Mouse (Mus musculus) embryonic facial prominence, embryonic 12.5 days (tissue): Measurements from ENCODE around the gene Sox2. TPM values are rescaled to one million over a fixed set of nuclear protein-coding genes. Genes with fewer than 3 reads are reported as not detected.
A peak's percentile ranks its signal among the peaks of the same experiment; 100 is the strongest.

Experiments
- ATAC-seq: fragments of 200-750 bp; cut with Nextera tagmentation; 2 replicates; pipeline ENCODE4 v1.8.0; 2017; ENCODE audit not compliant: insufficient number of reproducible peaks, insufficient read depth, low FRiP score, low TSS enrichment
- H3K27ac ChIP-seq: fragments of 300-500 bp; sonication (generic); 2 replicates; pipeline ENCODE4 v1.5.1; 2016; ENCODE audit warnings: mild to moderate bottlenecking
- H3K27me3 ChIP-seq: fragments of 300-500 bp; sonication (generic); 2 replicates; pipeline ENCODE4 v1.6.1; 2016; ENCODE audit warnings: mild to moderate bottlenecking, moderate library complexity
- H3K36me3 ChIP-seq: fragments of 300-500 bp; sonication (generic); 2 replicates; pipeline ENCODE4 v1.6.1; 2016; ENCODE audit warnings: mild to moderate bottlenecking
- H3K4me1 ChIP-seq: fragments of 300-500 bp; sonication (generic); 2 replicates; pipeline ENCODE4 v1.6.1; 2016
- H3K4me2 ChIP-seq: fragments of 300-500 bp; sonication (generic); replicated peaks from 2 replicates; pipeline ENCODE4 v1.6.1; 2016; ENCODE audit warnings: mild to moderate bottlenecking, moderate library complexity
- H3K4me3 ChIP-seq: fragments of 300-500 bp; sonication (generic); 2 replicates; pipeline ENCODE4 v1.5.1; 2016; ENCODE audit warnings: mild to moderate bottlenecking
- H3K9ac ChIP-seq: fragments of 300-500 bp; sonication (generic); 2 replicates; pipeline ENCODE4 v1.6.1; 2016; ENCODE audit warnings: mild to moderate bottlenecking, moderate library complexity
- H3K9me3 ChIP-seq: fragments of 300-500 bp; sonication (generic); 2 replicates; pipeline ENCODE4 v1.6.1; 2016; ENCODE audit warnings: mild to moderate bottlenecking, moderate library complexity
- WGBS: fragments of 180-500 bp; shearing (Covaris S2); methylation state at CpG from one replicate; pipeline ENCODE4 v1.1.7; 2016; 5-methylcytosine and 5-hydroxymethylcytosine counted together
- polyA plus RNA-seq: library from polyadenylated mRNA; unstranded; fragments of >200 nt; fragmentation: Nextera tagmentation; extraction: Ambion mirVana; gene quantifications from 2 replicates; pipeline ENCODE4 v1.2.1, GENCODE M21; 2016

Gene Sox2
- polyA plus RNA-seq, 1 experiment from 2014 or later = 11.4 TPM

GRCm38 (mm10) chr3:34637926-34638325 lies 12.3 kb upstream of the Sox2 start:
- Histone ChIP-seq H3K9me3 (no peaks in the 10 kb centered on the region), H3K27ac (no peak overlapping the region), H3K27me3 (peaks cover 62% of the 10 kb centered on the region), H3K4me1 (0 out of 2 replicates have a peak, but pooled peaks cover 6% of the 10 kb centered on the region), H3K36me3 (no peaks in the 10 kb centered on the region), H3K4me3 (no peak overlapping the region), H3K4me2 (peak overlapping the region; percentile 21), H3K9ac (no peak overlapping the region)
- 21% methylated on average over 5 of the region's 5 CpGs for WGBS
- no peak for ATAC-seq

- no peak overlapping the region for H3K9ac ChIP-seq
- peak overlapping the region; percentile 21 for H3K4me2 ChIP-seq
- 0 out of 2 replicates have a peak, but pooled peaks cover 6% of the 10 kb centered on the region for H3K4me1 ChIP-seq
- H3K27me3 ChIP-seq = peaks cover 65% of the 10 kb centered on the region
- H3K4me3 ChIP-seq = no peak overlapping the region
- H3K27ac ChIP-seq = no peak overlapping the region
- ATAC-seq = no peak
- no peaks in the 10 kb centered on the region for H3K36me3 ChIP-seq
- WGBS = 5% methylated on average over 13 of the region's 13 CpGs
- no peaks in the 10 kb centered on the region for H3K9me3 ChIP-seq
These were observed 11.9 kb upstream of the Sox2 start for GRCm38 (mm10) chr3:34638344-34638743.

GRCm38 (mm10) chr3:34639031-34639872 lies 11.0 kb upstream of the Sox2 start:
- peak; percentile 63; the same call in 1 of the 2 replicates for ATAC-seq
- 0 out of 2 replicates have a peak, but pooled peaks cover 6% of the 10 kb centered on the region for H3K4me1 ChIP-seq
- no peaks in the 10 kb centered on the region for H3K9me3 ChIP-seq
- H3K27me3 ChIP-seq = peaks cover 73% of the 10 kb centered on the region
- no peak overlapping the region for H3K27ac ChIP-seq
- H3K36me3 ChIP-seq = no peaks in the 10 kb centered on the region
- H3K4me3 ChIP-seq = peak overlapping the region; percentile 9; the same call in 1 of the 2 replicates
- no peak overlapping the region for H3K9ac ChIP-seq
- 4% methylated on average over 24 of the region's 24 CpGs for WGBS
- H3K4me2 ChIP-seq = peak overlapping the region; percentile 32; the same call in 1 of the 2 replicates

- Histone ChIP-seq H3K4me2 (peak overlapping the region; percentile 32; the same call in 1 of the 2 replicates), H3K27me3 (peaks cover 78% of the 10 kb centered on the region), H3K9me3 (no peaks in the 10 kb centered on the region), H3K4me1 (0 out of 2 replicates have a peak, but pooled peaks cover 6% of the 10 kb centered on the region), H3K4me3 (no peak overlapping the region), H3K9ac (no peak overlapping the region), H3K36me3 (no peaks in the 10 kb centered on the region), H3K27ac (no peak overlapping the region)
- ATAC-seq = no peak; the same call in 1 of the 2 replicates
- 1% methylated on average over 10 of the region's 10 CpGs for WGBS
These were observed 10.3 kb upstream of the Sox2 start for GRCm38 (mm10) chr3:34639873-34640270.

GRCm38 (mm10) chr3:34640276-34640675 lies 9.9 kb upstream of the Sox2 start:
- Histone ChIP-seq H3K9ac (no peak overlapping the region), H3K36me3 (no peaks in the 10 kb centered on the region), H3K27me3 (peaks cover 79% of the 10 kb centered on the region), H3K9me3 (no peaks in the 10 kb centered on the region), H3K4me2 (no peak overlapping the region; the same call in 1 of the 2 replicates), H3K27ac (no peak overlapping the region), H3K4me1 (0 out of 2 replicates have a peak, but pooled peaks cover 6% of the 10 kb centered on the region), H3K4me3 (no peak overlapping the region)
- no peak for ATAC-seq
- 9% methylated on average over 8 of the region's 8 CpGs for WGBS

- WGBS = 4% methylated on average over 33 of the region's 33 CpGs
- Histone ChIP-seq H3K9me3 (no peaks in the 10 kb centered on the region), H3K27me3 (peaks cover 85% of the 10 kb centered on the region), H3K27ac (no peak overlapping the region), H3K9ac (no peak overlapping the region), H3K36me3 (no peaks in the 10 kb centered on the region), H3K4me1 (0 out of 2 replicates have a peak, but pooled peaks cover 6% of the 10 kb centered on the region), H3K4me2 (no peak overlapping the region; the same call in 1 of the 2 replicates), H3K4me3 (no peak overlapping the region)
- no peak for ATAC-seq
These were observed 9.3 kb upstream of the Sox2 start for GRCm38 (mm10) chr3:34640690-34641600.

- no peaks in the 10 kb centered on the region for H3K36me3 ChIP-seq
- 0 out of 2 replicates have a peak, but pooled peaks cover 6% of the 10 kb centered on the region for H3K4me1 ChIP-seq
- 2% methylated on average over 38 of the region's 38 CpGs for WGBS
- H3K27ac ChIP-seq = no peak overlapping the region
- ATAC-seq = no peak
- H3K4me3 ChIP-seq = peak overlapping the region; percentile 22
- H3K9ac ChIP-seq = no peak overlapping the region
- no peaks in the 10 kb centered on the region for H3K9me3 ChIP-seq
- H3K4me2 ChIP-seq = peak overlapping the region; percentile 47
- H3K27me3 ChIP-seq = peaks cover 90% of the 10 kb centered on the region
These were observed 8.3 kb upstream of the Sox2 start for GRCm38 (mm10) chr3:34641756-34642497.

GRCm38 (mm10) chr3:34642498-34642941 lies 7.7 kb upstream of the Sox2 start:
- Histone ChIP-seq H3K27me3 (peaks cover 88% of the 10 kb centered on the region), H3K4me3 (peak overlapping the region; percentile 22), H3K9me3 (no peaks in the 10 kb centered on the region), H3K36me3 (no peaks in the 10 kb centered on the region), H3K27ac (no peak overlapping the region), H3K9ac (no peak overlapping the region), H3K4me2 (peak overlapping the region; percentile 47), H3K4me1 (0 out of 2 replicates have a peak, but pooled peaks cover 6% of the 10 kb centered on the region)
- 0 out of 2 replicates have a peak, but pooled peaks have one; percentile 31 for ATAC-seq
- under 1% methylated on average over 20 of the region's 20 CpGs for WGBS

GRCm38 (mm10) chr3:34643067-34643466 lies 7.1 kb upstream of the Sox2 start:
- H3K36me3 ChIP-seq = no peaks in the 10 kb centered on the region
- H3K27me3 ChIP-seq = peaks cover 87% of the 10 kb centered on the region
- H3K4me3 ChIP-seq = no peak overlapping the region
- H3K4me2 ChIP-seq = no peak overlapping the region
- H3K9me3 ChIP-seq = no peaks in the 10 kb centered on the region
- no peak overlapping the region for H3K27ac ChIP-seq
- ATAC-seq = no peak
- 18% methylated on average over 5 of the region's 5 CpGs for WGBS
- H3K9ac ChIP-seq = no peak overlapping the region
- 0 out of 2 replicates have a peak, but pooled peaks cover 6% of the 10 kb centered on the region for H3K4me1 ChIP-seq

GRCm38 (mm10) chr3:34643536-34644115 lies 6.6 kb upstream of the Sox2 start:
- Histone ChIP-seq H3K4me2 (no peak overlapping the region), H3K27me3 (peaks cover 85% of the 10 kb centered on the region), H3K9ac (no peak overlapping the region), H3K9me3 (no peaks in the 10 kb centered on the region), H3K27ac (no peak overlapping the region), H3K4me1 (0 out of 2 replicates have a peak, but pooled peaks cover 7% of the 10 kb centered on the region), H3K4me3 (no peak overlapping the region), H3K36me3 (no peaks in the 10 kb centered on the region)
- no peak for ATAC-seq
- WGBS = 4% methylated on average over 15 of the region's 15 CpGs
